Mouse (Mus musculus): ENCODE results near the gene Foxk2. TPM values are rescaled to one million over a fixed set of nuclear protein-coding genes. Genes with fewer than 3 reads are reported as not detected.
"Not testable (repeated sequence)": the region's sequence is repeated elsewhere in the genome, so short reads cannot be mapped to it uniquely, and the experiment has no call there.

The Foxk2 gene
- total RNA-seq, 4 experiments from 2014 or later = 65.3 to 83.7 (median 78.3) TPM

DNA sequence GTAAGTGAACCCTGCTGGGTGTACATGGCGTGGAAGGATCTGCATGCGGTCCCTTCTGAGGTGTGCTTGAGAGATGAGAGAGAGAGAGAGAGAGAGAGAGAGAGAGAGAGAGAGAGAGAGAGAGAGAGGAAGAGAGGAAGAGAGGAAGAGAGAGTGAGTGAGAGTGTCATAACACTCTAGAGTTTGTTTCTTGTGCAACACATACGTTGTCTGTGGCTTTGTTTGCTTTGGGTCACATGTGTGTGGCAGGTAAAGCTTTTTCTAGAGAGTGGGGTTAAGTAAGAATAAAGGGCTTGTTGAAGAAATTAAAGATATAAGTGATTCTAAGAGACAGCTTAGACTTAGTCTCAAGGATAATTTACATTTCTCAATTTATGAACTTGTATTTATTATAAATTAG, 18.2 kb downstream of the Foxk2 start:
- DNase-seq (ENCODE audit: low spot score in 2 of 2) = no peak

DNA sequence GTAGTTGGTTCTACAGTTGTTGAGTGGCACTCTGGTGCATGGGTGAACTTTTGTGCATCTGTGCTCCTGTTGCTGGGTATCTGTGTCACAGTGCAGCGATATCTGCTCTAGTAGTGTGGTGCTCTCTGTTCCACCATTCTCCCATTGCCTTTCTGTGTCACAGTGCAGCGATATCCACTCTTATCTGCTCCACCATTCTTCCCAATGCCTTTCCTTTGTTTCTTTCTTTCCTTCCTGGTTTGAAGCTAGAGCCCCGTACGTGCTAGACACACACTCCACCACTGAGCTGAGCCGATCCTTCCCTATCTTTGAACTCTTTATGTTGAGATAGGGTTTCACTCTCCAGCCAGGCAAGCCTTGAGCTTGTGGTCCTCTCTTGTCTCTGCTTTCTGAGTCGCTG, 23.1 kb downstream of the Foxk2 start:
- DNase-seq (ENCODE audit: low spot score in 2 of 2) = no peak

DNA sequence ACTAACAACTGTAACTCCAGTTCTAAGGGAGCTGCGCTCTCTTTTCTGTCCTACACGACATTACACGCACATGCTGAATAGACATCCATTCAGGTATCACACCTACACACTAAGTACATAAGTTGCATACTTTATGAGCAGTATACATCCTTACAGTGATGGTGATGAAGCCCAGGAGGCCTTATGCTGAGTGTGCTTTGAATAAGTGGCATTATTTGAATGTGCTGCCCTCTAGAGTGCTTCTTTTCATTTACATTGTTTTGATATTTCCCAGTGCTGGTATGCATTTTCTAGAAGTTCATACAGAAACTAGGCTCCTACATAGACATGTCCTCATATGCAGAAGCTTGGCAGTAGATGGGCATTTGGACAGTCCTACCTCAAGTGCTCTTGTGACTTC, 30.1 kb downstream of the Foxk2 start:
- DNase-seq (ENCODE audit: low spot score in 2 of 2) = no peak

DNA sequence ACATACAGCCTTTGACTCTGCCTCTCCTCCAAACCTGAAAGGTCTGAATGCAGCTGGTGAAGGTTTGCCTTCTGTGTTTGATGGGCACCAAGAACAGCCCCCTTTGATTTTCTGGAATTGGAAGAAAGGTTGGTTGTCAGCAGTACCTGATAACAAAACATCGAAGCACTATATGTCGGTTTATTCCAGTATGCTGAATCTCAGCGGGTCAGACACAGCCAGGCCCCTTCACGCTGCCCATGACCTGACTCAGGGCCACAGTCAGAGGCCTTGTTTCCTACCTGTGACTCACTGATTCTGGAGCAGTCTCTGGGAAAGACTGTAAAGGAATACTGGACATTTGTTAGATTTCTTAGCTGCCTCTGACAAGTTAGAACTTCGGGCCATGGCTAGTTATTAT, 35.0 kb downstream of the Foxk2 start:
- DNase-seq (ENCODE audit: low spot score in 2 of 2) = no peak

DNA sequence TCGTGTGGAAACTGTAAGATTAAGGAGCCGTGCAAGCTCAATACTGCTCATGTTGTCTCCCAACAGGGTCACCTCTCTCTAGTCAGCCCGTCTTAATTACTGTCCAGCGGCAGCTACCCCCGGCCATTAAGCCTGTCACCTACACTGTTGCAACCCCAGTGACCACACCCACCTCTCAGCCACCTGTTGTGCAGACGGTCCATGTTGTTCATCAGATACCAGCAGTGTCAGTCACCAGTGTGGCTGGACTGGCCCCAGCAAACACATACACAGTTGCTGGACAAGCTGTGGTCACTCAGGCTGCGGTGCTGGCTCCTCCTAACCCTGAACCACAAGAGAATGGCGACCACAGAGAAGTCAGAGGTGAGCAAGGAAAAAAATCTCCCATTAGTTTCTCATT, 38.7 kb downstream of the Foxk2 start:
- no peak for DNase-seq (ENCODE audit: low spot score in 2 of 2)

DNA sequence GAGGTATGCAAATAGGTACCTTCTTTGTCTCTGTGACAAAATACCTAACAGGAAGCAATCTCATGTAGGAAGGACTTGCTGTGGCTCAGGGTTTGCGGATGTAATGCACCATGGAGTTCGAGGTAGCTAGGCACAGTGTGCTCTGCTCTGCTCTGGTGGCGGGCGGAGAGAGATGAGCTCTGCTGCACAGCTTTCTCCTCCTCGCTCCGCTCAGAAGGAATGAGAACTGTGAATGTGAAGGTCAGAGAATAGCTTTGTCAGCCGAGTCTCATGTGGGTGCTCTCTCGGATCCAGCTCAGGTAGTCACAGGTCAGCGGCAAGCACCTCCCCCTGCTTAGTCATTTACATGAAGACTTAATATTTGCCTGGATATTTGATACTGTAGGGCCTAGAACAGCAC, 40.5 kb downstream of the Foxk2 start:
- no peak for DNase-seq (ENCODE audit: low spot score in 2 of 2)

DNA sequence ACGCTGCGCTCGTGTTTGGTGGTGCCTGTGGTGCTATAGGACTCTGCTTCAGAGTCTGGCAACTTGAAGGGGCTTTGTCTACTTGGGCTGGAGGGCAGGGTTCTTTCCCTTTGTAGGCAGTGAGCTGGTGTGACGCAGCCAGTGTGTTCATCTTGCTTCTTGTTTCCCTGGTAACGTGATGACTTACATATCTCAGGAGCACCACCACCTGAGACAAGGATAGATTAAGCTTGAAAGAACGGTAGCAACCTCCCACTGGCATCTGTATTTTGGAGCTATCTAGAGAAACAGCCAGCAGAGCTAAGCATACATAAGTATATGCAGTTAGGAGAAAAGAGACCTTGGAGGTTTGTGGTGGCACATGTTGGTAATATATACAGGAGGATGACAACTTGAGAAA, 45.6 kb downstream of the Foxk2 start:
- no peak for DNase-seq (ENCODE audit: low spot score in 2 of 2)

DNA sequence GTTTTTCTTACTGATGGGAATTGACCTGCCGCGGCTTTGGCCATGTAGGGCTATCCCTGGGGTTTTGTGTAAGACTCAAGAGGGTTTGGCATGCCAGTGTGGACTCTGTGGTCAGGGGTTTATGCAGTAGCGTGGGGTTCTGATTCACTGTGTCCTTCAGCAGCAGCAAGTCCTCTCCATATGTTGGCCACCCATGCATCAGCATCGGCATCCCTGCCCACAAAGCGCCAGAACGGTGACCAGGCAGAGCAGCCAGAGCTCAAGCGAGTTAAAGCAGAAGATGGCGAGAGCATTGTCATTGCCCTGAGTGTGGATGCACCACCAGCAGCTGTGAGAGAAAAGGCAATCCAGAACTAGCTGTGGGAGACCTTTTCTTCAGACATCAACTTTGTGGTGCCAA, 46.8 kb downstream of the Foxk2 start:
- DNase-seq (ENCODE audit: low spot score in 2 of 2) = no peak

DNA sequence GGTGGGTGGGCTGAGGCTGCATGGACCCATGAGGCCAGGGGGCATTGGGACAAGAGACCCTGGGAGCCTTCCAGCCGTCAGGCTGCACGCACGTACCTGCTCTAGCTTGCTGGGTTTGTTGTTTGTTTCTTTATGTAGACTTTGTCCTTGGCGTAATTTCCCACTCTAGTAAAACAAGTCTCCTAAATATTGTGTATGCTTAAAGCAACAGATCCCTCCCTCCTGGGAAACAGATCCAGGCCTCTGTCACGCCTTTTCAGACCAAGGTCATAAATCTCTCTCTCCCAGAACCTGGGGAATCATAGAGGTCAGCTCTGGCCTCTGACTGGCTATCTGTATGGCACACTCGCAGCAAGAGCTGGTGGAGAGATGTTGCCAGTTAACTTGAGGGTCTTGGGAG, 47.9 kb downstream of the Foxk2 start:
- DNase-seq (ENCODE audit: low spot score in 2 of 2) = not testable (repeated sequence)

DNA sequence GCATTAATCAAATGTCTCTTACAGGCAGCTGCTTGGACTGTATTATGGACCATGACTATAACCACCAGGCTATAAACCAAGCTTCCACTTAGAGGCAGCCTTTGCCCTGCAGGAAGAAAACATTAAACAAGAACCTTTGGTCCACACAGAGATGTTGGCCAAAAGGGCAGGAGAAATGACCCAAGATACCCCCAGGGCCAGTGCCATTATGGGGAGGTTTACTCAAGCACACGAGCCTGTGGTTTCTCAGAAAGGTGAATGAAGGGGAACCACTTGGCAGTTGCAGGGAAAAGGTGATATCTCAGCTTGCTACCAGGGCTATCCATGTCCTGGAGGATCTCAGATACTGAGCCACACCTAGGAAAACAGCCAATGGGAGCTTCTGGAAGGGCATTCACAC, 66.2 kb downstream of the Foxk2 start:
- no peak for DNase-seq (ENCODE audit: low spot score in 2 of 2)

DNA sequence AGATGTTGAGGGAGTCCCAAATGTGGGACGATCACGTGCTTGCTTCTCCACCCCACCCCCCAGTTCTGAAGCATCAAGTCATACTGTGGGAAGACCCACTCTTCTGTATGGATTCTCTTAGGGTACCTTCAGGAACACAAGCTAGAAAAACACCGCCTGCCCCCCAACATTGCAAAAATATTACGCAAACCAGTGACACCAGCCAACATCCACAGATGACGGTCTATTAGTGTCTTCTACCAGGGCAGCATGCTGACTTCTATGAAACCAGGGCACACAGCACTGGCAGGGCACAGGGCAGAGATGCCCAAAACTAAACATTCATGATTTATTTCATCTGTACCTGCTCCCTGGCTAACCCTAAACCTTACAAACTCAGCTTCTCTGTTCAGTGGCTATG, 66.9 kb downstream of the Foxk2 start:
- DNase-seq (ENCODE audit: low spot score in 2 of 2) = no peak

DNA sequence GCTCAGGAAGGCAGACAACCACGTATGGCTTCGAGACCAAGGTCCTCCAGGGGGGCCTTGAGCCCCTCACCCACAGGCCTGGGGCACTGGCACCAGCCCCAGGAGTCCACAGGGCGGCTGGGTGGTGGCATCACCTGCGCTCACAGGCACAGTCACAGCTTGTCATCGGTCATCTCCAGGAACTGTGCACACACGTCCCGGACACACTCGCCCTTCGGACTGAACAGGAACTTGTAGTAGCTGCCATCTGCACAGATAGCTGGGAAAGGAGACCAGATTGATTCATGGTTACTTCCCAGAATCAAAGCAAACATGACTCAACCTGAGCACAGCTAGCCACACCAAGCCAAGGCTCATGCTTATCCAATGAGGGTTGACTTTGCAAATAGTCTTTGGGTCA, 68.4 kb downstream of the Foxk2 start:
- no peak for DNase-seq (ENCODE audit: low spot score in 2 of 2)

DNA sequence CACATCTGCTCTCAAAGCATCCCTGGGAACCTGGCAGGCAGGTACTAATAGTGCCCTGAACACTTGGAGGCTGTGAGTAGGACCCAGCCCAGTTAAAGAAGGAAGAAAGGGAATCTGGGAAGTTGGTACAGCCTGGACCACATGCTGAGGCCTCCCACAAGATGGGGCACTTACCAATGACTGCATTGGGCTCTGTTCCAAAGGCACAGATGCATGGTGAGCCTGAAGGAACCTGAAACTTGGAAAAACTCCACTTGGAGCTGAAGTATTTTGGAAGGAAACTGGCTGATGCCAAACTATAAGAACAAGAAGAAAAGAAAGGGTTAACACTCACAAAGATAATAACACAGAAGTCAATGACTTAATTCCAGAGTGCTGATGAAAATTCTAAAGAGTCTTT, 68.8 kb downstream of the Foxk2 start:
- no peak for DNase-seq (ENCODE audit: low spot score in 2 of 2)

DNA sequence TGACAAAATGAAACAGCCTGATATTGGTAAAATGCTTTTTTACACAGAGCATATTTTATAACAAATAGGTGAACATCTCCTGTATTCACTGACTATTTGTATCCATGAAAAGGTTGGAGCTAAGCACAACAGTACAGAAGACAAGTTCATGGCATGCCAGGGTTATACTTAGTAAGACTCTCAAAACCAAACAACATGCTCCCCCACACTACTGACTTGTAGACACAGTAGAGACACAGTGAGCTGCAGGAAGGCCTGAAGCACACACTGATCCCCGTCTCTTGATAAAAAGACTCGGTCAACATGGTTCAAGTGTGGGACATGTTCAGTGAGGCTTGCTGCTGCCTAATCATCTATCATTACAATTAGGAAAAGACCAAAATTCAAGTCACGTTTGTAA, 71.9 kb downstream of the Foxk2 start:
- DNase-seq (ENCODE audit: low spot score in 2 of 2) = no peak

DNA sequence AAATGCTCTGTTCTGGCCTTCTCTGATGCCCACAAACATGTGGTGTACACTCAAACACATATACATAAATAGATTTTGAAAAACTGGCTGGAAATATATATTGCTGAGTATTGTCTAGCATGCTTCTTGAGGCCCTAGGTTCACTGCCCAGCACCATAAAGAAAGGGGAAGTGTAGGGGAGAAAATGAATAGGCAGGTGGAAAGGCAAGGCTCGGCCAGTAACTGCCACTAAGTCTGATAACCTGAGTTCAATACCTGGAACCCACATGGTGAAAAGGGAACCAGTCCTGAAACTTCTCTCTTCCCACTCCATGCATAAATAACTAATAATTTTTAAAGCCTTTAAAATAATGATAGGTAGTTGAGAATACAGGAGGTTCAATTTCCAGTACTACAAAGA, 79.9 kb downstream of the Foxk2 start:
- no peak for DNase-seq (ENCODE audit: low spot score in 2 of 2)

DNA sequence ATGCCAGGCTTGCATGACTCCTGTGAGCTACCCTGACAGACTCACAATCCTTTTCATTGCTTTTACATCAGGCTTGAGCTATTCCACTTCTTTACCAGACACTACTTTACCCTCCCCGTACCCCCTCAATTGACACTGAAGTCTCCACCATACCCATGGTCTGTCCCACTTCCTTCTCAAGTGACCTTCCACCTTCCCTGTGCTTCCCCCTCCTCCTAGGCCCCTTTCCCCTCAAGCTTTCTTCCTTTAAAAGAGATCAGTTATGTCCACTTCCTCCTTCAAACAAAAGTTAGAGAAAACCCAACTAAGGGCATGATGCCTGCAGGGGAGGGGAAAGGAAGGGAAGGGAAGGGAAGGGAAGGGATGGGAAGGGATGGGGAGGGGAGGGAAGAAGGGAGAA, 80.5 kb downstream of the Foxk2 start:
- DNase-seq (ENCODE audit: low spot score in 2 of 2) = no peak

DNA sequence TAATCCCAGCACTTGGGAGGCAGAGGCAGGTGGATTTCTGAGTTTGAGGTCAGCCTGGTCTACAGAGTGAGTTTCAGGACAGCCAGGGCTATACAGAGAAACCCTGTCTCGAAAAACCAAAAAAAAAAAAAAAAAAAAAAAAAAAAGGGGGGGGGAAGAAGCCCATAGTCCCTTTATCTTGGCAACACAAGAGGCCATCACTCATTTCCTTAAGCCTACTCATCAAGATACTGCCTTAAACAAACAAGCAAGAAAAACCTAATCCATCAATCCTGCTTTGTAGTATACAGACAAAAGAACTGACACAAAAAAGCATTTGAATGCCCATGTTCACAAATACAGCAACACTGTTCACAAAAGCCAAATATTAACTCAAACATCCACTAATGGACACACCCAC, 82.6 kb downstream of the Foxk2 start:
- DNase-seq (ENCODE audit: low spot score in 2 of 2) = not testable (repeated sequence)

DNA sequence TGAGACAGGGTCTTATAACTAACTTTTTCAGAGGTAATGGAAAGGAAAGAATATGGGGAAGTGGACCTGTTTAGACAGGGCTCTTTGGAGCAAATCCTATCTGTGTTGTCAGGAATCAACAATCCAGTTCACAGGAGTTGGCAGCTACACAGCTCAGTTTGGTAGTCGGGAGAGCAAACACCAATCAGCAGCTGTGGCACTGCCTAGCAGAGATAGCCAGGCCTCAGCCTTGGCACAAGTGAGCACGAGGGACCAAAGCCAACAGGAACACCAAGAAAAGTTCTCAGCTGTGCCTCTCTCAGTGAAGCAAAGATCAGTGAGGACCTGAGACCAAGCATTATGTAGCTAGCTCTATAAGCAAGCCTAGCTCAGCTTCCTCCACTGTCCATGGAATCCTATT, 87.2 kb downstream of the Foxk2 start:
- no peak for DNase-seq (ENCODE audit: low spot score in 2 of 2)

DNA sequence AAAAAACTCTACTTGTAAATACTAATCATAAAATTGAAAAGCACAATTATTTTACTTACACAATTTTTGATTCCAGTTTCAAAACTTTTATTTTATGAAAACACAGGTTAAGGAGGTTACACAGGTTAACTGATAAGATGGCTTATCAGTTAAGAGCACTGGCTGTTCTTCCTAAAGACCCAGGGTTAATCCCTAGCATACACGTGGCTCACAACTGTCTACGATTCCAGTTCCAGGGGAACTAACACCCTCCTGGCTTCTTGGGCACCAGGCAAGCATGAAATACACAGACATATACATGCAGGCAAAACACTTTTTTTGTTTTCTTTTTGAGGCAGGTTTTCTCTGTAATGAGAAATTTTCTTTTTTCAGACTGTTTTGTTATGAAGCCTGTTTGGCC, 88.4 kb downstream of the Foxk2 start:
- DNase-seq (ENCODE audit: low spot score in 2 of 2) = no peak

DNA sequence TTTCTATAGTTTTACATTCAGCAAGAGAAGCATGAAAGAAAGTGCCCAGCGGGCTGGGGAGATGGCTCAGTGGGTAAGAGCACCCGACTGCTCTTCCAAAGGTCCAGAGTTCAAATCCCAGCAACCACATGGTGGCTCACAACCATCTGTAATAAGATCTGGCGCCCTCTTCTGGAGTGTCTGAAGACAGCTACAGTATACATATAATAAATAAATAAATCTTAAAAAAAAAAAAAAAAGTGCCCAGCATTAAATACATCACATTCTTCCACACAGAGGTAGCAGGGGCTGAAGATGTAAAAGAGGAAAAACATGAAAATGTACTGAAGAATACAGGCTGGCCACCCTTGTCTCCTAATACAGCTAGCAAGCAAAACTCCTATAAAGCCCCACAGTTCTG, 88.9 kb downstream of the Foxk2 start:
- DNase-seq (ENCODE audit: low spot score in 2 of 2) = not testable (repeated sequence)

DNA sequence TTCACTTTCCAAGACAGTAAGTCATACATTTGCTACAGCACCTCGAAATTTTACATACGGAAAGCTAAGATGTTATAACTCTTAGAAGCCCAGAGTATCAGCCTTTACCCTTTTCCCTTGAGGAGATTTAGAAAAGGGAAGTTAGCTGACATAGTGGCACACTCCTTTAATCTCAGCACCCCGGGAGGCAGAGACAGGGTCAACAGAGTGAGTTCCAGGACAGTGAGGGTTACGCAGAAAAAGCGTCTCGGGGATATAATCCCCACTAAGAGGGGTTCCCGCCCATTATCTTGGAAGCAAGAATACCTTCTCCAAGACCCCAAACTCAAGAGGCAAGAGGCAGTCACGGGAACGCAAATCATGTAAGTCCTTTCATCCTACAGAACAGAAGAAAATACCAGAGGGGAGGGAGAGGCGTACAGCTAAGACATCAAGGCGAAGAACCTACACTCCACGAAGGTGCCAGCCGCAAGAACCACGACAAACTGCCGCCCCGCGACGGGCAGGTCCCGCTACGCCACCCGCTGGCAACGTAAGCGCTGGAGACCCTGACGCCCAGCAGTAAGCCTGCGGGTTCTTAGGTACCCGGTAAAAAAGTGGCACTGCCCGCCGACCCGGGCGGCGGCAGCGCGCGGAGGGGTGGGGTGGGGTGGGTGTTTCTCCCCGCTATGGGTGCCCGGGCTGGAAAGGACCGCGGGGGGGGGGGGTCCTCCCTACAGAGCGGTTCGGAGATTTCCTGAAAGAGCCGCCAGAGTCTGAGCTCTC, 93.7 kb downstream of the Foxk2 start:
- DNase-seq (ENCODE audit: low spot score in 2 of 2) = peak in 1 of 2 experiments; percentile 33

DNA sequence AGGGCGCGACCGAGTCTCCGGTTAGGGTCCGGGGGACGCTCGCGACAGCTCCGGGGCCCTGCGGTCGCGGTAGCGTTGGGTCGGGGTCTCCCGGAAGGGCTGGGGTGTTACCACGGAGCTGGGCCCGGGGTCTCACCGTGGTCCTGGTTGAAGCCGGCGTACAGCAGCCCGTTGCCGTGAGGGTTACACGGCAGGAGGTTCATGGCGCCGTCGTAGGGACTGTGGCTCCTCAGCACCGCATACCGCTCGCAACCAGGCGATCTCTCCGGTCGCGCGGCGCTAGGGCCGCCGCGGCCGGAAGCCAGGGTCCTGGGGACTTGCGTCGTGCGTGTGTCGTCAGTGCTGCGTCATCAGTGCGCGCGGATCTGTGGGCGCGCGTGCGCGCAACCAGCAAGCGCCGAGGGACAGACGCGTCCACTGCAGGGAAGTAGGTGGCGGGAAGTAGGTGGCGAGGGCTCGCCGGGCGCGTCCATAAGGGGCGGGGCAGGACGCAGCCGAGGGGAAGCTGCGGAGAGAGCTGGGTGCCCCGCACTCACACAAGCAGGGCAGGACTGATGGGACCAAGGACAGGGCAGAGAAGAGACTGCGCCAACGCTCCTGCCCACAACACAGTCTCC, 94.4 kb downstream of the Foxk2 start, which contains the start of gene Wdr45b:
Wdr45b (minus strand) TSS at position 355 of the 617 bp plus-strand sequence.
- peak; percentile 96 to 97 for DNase-seq (ENCODE audit: low spot score in 2 of 2)
